Mouse (Mus musculus) stomach, postnatal 0 days (tissue): ENCODE data around the gene Gm2075.
"Not testable (repeated sequence)": the region's sequence is repeated elsewhere in the genome, so short reads cannot be mapped to it uniquely, and the experiment has no call there.

Source experiments
- CTCF ChIP-seq: IDR thresholded peaks from 2 replicates; pipeline ENCODE4 v1.5.1; 2016; ENCODE audit warnings: antibody characterized with exemption, low read depth, mild to moderate bottlenecking, moderate library complexity
- EP300 ChIP-seq: optimal IDR thresholded peaks from 2 replicates; pipeline ENCODE3; 2016; ENCODE audit warnings: antibody characterized with exemption

- TF ChIP-seq CTCF, EP300: not testable (repeated sequence)
These were observed 7.0 kb downstream of the Gm2075 start, which contains the start of gene Gm6803 for GRCm38 (mm10) chr12:88018671-88019070.
